Mouse (Mus musculus): Measurements from ENCODE around the gene Gsk3a.

Gene Gsk3a

DNA sequence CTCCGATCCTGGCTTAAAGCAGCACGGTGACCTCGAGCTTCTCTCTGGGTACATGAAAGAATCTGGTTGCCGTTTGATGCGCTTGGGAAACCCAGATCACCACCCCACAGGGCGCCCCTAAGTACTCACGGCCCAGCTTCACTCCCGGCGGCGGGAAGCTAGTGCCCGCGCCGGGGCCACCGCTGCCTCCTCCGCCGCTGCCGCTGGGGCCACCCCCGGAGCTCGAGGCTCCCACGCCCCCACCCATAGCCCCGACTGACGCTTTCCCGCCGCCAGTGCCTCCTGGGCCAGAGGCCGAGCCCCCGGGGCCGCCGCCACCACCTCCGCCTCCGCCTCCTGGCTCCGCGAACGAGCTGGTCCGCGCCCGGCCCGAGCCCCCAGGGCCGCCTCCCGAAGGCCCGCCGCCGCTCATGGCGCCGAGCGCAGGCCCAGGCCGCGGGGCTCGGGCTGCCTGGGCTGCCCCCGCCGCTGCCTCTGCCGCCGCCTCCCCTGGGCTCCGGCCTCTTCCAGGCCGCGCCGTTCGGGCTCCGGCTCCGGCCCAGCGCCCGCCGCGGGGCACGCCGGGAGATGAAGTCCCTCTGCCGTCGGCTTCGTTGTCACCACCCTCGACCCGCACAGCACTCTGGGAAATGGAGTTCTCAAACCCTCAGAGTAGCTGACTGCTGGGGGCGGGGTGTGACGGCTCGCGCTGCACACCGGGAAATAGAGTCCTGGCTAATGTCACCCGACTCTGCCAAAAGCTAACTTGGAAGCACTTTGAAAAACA is at the start of gene Gsk3a:
TSS of gene Gsk3a (minus strand) at position 603 of the 766 bp plus-strand sequence.
- in situ Hi-C loops (cut with MboI, MseI), result no loop called here

DNA sequence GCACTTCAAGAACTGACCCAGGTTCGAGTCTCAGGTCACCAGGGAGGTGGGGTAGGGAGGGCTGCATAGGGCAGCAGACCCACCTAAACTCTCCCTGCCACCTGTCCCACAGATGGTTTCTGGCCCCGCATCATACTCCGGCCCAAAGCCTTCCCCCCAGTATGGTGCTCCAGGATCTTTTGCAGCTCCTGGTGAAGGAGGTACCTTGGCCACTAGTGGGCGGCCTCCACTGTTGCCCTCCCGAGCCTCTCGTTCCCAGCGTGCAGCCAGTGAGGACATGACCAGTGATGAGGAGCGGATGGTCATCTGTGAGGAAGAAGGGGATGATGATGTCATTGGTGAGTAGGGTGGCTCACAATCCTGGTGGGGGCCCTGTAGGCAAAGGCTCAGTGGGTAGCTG is 49.3 kb upstream of the Gsk3a start:
- in situ Hi-C loops (cut with MboI, MseI), result loop anchor here (25.0 kb wide), 1 partner anchor 1525 kb away; the partner anchor contains the start of gene Cyp2g1

DNA sequence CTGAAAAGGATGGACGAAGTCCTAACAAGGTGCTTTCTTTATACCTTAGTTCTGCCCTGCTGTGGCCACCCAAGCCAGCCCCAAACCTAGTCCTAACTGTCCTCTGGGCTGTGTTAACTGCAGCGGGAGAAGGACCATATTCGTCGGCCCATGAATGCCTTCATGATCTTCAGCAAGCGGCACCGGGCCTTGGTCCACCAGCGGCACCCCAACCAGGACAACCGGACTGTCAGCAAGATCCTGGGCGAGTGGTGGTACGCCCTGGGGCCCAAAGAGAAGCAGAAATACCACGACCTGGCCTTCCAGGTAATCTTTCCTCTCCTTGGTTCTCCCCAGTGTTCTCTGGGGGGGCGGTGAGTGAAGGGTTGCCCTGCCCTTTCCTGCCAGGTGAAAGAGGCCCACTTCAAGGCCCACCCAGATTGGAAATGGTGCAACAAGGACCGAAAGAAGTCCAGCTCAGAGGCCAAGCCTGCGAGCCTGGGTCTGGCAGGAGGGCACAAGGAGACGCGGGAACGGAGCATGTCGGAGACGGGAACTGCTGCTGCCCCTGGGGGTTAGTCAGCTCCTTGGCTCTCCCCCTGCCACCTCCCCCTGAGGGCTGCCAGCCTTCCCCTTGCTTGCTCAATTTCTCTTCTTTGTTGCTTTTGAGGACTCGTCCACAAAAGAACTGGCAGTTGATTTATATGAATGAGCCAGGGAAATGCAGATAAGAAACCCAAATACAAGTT is 48.0 kb upstream of the Gsk3a start:
- in situ Hi-C loops (cut with MboI, MseI), result loop anchor here (25.0 kb wide), 1 partner anchor 1527 kb away; the partner anchor contains the start of gene Cyp2g1

DNA sequence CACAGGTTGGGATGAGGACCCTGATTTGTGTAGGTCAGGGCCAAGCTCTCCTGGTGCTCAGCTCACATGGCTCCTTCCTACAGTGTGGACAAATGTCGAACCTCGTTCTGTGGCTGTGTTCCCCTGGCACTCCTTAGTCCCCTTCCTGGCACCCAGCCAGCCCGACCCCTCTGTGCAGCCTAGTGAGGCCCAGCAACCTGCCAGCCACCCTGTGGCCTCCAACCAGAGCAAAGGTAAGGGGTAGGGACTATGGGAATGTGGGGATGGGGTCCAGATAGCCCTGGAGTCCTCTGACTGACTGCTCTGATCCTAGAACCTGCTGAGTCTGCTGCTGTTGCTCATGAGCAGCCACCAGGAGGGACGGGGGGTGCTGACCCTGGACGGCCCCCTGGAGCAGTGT is 47.1 kb upstream of the Gsk3a start:
- in situ Hi-C loops (cut with MboI, MseI), result loop anchor here (25.0 kb wide), 1 partner anchor 1528 kb away; the partner anchor contains the start of gene Cyp2g1

DNA sequence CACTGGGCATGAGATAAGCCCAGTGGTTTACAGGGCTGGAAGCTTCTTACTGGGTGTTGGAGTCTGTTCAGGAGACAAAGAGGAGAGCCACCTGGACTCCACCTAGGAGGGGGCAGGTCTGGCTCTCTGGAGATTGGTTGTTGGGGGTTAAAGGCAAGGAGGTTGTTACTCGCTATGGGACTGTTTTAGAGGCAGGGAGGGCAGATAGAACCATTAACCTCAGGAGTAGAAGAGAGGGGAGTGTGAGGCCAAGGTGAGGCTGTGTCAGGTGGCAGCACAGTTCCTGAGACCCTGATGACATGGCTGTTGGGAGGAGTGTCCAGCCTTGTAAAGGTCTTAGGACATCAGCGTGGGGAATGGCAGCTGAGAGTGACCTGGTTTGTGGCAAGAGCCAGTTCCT is 46.5 kb upstream of the Gsk3a start:
- in situ Hi-C loops (cut with MboI, MseI), result loop anchor here (25.0 kb wide), 1 partner anchor 1528 kb away; the partner anchor contains the start of gene Cyp2g1

DNA sequence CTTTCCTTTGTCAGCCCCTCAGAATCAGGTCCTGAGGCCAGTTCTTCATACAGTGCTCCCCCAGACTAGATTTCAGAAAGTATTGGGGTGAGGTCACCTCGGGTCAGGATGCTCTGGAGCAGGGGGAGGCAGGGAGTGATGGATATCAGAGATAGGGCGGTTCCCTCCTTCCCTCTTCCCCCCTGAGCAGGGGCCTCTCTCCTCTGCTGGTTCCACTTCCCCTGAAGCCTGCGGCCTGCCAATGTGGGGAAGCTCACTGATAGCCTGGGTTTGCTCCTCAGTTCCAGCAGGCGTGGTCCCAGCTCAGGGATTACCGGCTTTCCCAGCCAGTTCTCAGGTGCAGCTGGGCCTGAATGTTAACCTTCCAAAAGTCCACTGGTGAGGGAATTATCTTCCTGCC is 46.0 kb upstream of the Gsk3a start:
- in situ Hi-C loops (cut with MboI, MseI), result loop anchor here (25.0 kb wide), 1 partner anchor 1529 kb away; the partner anchor contains the start of gene Cyp2g1

DNA sequence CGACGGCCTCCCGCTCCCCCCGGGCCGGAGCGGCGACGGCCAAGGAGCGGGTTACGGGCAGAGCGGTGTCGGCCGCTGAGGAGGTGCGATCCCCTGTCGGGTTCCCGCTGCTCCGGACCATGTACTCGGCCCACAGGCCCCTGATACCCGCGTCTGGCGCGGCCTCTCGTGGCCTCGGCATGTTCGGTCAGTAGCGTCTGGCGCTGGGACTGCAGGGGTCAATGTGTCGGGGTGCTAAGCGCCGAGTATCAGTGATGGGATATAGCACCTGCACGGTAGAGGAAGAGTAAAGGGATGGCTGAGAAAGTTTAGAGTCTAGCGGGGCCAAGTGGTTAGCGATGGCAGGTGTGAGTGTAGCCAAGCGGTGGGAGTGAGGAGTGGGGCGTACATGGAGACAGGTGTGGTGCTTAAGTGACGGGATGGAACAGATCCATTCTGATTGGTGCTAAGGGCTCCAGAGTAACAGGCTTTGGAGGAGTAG is 45.1 kb upstream of the Gsk3a start:
- in situ Hi-C loops (cut with MboI, MseI), result loop anchor here (25.0 kb wide), 1 partner anchor 1530 kb away; the partner anchor contains the start of gene Cyp2g1

DNA sequence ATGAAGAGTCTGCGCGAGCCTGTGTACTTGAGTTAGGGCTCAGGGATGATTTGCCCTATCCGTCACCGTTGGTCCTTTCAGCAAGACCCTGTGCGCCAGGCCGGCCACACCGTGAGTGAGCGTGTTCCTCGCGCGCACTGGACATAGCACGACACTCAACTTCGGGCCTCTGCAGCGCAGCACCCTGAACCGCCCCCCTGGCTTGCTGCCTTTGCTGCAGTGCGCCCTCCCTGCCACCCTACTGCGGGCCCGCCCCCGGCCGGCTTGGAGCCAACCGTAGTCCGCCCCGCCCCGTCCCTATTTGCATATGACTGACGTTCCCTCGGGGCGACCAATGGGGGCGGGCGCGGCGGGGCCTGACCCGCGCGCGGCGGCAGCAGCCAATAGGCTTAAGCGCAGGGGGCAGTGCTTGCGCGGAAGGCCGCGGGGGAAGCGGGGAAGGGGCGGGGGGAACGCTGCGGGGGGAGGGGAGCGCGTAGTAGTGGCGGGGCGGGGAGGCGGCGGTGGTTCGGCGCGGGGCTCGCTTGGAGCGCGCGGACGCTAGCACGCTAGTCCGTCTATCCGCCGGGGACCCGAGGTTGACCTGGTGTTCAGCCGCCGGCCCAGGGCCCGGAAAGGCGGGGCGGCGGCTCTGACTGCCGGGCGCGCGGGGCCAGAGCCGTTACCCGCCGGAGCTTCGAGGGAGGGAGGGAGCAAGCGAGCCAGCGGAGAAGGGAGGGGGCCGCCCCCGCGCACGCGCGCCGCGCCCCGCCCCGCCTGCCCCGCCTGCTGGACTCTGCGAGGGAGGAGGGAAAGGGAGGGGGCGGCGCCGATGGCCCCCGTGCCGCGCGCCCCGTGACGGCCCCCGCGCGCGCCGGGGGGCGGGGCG is 44.3 kb upstream of the Gsk3a start:
- in situ Hi-C loops (cut with MboI, MseI), result loop anchor here (25.0 kb wide), 1 partner anchor 1530 kb away; the partner anchor contains the start of gene Cyp2g1

DNA sequence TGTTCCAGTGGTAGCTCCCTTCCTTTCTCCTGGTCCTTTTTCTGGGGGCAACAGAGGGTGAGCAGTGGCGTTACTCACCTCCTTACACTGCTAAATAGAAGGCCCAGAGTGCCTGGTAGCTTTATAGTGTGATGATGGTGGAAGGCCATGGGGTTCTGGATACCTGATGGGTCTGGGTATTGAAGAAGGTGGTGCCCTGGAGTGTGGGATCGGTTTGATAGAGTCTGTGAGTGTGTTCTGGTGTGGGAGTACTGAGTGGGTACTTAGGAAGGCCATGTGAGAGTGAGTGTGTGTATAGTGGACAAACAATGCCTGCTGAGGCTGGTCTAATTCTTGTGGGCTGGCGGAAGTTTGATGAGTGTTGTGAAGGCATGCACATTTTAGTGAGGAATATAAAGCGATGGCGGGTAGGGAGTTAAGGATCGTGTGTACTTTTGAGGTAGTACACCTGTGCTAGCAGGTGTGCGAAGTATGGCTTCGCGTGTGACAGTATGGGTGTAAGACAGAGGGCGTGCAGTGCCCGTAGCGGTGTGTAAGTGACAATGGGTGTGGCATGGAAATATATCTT is 43.6 kb upstream of the Gsk3a start:
- in situ Hi-C loops (cut with MboI, MseI), result loop anchor here (25.0 kb wide), 1 partner anchor 1531 kb away; the partner anchor contains the start of gene Cyp2g1

DNA sequence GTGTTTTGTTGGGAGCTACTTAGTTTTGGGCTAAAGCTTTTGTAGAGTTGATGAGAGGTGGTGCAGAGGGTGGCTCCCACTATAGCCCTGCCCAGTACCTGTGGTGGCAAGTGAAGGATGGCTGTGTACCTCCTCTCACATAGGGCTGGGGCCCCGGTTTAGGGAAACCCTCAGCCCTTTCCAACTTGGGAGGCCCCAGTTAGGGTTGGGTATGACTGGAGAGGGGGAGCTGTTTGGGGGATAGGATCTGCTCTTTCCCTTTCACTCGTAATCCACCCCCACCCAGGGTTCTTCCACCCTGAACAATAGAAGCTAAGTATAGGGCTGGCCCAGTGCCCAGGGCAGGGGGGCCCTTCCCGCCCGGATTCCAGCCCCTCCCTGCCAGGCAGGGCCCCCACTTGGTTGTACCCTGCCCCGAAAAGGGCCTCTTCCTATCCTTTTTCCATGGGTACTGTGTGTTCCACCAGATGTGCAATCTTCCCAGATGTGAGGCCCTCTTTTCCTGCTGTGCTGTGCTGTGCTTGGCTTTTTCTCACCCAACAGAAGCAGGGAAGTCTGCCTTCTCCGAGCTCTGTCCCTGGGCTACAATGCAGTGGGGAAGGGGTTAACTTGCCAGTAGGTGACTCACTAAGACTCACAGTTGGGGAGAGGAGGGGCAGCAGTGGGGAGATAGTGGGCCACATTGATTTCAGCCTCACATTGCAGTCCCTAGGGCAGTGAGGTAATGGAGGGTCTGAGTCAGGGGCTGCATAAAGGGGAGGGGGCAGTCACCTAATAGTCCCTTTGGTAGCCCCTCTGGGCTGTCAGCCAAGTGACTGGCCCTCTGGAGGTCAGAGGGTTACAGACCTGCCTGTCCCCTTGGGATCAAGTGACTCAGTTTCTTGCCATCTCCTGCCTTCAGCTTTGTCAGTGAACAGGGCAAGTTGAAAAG is 42.5 kb upstream of the Gsk3a start:
- in situ Hi-C loops (cut with MboI, MseI), result loop anchor here (25.0 kb wide), 1 partner anchor 1532 kb away; the partner anchor contains the start of gene Cyp2g1

DNA sequence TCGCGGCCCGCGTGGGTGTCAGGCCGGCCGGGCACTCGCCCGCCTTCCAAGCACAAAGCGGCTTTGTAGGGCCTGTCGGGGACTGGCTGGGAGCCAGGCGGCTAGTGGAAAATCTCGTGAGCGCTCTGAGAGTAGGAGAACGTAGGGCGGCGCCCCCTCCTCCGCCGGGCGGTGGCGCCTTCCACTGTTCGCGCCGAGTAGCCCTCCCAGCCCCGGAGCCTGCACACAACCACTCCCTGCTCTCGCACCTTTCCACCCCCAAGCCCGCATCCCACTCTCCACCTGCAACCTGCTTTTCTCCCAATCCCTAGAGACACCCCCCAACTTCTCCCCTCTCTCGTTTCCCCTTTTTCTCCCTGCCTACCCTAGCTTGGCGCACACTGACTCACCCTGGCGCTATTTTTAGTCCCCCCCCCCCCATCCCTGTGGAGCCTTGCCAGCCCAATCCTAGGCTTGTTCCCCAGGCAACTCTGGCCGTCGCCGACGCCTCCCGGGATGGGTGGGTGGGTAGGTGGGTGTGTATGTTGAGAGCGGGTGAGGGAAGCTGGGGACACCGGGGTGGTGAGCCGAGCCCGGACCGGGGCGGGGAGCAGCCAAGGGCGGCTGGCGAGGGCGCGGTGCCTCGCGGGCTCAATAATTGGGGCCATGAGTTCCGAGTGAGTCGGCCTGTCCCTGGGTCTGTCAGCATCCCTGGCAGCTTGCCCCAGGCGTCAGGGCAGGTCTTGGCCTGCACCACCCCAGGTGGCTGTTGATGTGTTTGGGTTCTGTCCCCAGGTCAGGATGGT is 41.6 kb upstream of the Gsk3a start:
- in situ Hi-C loops (cut with MboI, MseI), result loop anchor here (25.0 kb wide), 1 partner anchor 1533 kb away; the partner anchor contains the start of gene Cyp2g1

DNA sequence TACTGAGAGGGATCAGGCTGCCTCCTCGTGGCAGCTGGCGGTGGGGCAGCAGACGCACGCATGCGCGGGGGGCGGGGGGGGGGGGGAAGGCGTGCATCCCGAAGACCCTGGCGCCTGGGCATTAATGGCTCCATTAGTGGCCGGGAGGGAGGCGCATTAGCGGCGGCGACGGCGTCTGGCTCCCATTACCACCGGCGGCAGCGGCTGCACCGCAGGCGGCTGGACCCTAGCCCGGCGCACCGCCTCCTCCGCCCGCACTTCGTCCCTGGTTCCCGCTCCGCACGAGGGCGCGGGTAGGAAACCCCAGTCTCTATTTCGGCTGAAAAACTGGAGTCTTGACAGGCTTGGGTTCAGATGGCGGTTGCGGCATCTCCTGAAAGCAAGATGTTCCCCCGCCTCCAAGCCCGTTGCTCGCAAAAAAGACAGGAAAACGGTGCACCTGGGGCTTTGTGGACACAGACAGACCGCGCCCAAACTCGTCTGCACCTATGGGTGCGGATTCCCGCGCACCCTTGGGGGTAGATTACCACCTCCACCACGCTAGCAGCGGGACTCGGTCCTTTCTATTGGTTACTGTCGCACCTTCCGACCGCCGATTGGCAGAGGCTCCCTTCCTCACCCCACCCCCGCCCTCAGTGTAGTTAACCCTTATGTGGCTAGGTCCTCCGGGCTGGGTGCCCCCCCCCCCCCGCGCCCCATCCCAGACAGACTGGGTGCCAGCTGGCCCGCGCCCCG is 40.9 kb upstream of the Gsk3a start:
- in situ Hi-C loops (cut with MboI, MseI), result loop anchor here (25.0 kb wide), 1 partner anchor 1534 kb away; the partner anchor contains the start of gene Cyp2g1

DNA sequence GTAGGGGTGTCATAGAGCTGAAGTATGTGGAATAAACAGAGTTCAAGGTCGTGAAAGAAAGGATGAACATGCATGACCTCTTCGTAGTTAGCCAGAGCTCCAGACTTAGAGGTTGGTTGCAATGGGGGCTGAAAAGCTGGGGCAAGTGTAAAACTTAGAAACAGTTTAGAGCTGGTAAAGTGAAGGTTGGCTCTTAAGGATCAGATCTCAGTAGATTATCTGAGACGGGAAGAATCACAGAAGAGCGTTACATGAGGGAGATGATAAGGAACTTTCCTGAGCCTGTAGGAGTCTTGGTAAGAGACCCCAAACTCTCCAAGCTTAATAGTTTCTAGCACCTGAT is 40.3 kb upstream of the Gsk3a start:
- in situ Hi-C loops (cut with MboI, MseI), result loop anchor here (25.0 kb wide), 1 partner anchor 1534 kb away; the partner anchor contains the start of gene Cyp2g1

DNA sequence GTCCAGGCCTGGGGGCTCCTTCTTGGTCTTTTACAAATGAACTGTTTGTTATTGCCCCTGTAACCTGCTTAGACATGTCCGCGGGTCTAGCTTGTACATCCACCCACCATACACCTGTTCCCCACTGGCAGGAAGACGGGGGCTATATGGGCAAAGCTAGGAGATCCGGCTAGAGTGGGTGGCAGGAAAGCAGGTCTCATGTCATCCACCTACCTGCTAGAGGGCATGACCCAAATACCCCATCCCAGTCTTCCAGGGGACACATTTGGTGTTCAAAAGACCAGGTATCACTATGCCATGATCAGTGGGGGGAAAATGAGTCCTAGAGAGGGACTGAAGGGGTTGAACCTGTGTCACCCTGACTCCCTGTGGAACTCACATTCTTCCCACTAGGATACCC is 39.8 kb upstream of the Gsk3a start:
- in situ Hi-C loops (cut with MboI, MseI), result loop anchor here (25.0 kb wide), 1 partner anchor 1535 kb away; the partner anchor contains the start of gene Cyp2g1

DNA sequence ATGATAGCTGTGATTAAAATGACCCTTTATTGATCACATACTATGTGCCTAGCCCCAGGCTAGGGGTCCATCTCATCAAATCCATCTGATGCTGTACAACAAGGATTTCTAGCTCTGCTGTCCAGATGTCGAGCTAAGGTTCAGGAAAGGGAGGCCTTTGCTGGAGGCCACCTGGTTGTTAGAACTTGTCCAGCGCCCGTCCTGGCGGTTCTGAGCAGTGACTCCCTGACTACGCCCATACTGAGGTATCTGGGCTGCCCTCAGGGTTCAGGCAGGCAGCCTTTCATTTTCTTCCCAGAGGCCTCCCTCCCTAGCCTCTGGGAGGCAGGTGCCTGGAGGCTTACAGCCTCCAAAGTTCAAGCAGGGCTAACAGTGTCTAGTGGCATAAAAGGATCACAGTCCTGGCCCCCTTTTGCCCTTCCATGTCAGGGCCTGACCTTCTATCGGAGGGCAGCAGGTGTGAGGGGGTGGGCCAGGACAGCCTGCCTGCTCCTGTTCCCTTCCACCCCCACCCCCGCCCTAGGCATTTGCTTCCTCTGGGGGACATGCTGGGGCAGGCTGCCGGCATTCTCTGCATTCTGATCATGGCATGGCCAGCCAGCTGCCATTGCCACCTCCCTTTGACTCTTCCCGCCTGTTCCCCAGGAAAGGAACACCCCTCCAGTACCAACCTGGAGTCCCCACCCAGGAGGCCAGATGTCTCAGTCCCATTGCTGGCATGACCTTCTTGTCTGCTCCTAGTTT is 38.1 kb upstream of the Gsk3a start:
- in situ Hi-C loops (cut with MboI, MseI), result loop anchor here (25.0 kb wide), 1 partner anchor 1537 kb away; the partner anchor contains the start of gene Cyp2g1

DNA sequence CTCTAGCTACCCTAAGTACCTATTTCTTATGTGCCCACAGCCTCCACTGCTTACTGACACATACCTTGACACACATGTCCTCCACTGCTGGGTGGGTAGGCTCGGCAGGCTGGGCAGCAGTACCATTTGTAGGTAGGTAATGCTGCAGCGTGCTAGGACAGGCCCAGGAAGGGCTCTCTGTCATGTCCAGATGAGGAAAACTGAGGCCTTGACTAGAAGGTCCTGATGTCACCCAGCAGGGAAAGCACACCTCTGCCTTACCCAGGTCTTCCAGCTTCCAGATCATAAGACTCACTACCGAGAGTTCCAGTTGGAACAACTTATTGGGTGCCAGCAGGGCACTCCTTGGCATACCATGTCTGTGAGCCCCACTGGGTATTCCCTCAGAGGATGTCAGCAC is 37.3 kb upstream of the Gsk3a start:
- in situ Hi-C loops (cut with MboI, MseI), result loop anchor here (25.0 kb wide), 1 partner anchor 1537 kb away; the partner anchor contains the start of gene Cyp2g1

DNA sequence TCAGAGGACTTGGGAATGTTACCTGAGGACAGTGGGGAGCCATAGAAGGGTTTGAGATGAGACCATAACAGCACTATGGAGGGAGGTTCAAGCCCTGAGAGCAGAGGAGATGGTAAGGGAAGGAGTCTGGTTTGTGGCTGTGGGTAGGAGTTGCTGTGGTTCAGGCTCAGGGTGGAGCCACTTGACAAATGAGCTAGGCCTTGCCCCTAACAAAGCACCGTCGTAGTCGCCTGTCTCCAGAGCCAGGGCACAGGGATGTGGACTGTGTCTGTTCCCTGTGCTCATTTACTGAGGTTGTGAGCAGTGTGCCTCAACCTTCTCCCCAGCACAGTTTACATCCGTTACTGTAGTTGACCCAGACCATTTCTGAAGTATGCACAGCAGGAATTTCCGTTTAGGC is 36.9 kb upstream of the Gsk3a start:
- in situ Hi-C loops (cut with MboI, MseI), result no loop called here

Measured in T-helper 2 cell (primary cell).